Mouse (Mus musculus) right cerebral cortex, adult 2 months (tissue): Measurements from ENCODE around the gene Akip1.

Source experiments
- DNase-seq, 2 experiments: peaks; one replicate each; pipeline ENCODE4 v3.0.0; 2021 to 2022; ENCODE audit warnings: low spot score in 2 of 2

Gene Akip1

GRCm38 (mm10) chr7:109703190-109704015 is at the start of gene Akip1, which contains the start of gene St5:
TSS of gene Akip1 (plus strand) at chr7:109703690.
TSS of gene St5 (minus strand) at chr7:109703605.
- peak; percentile 90 to 92 for DNase-seq

- no peak for DNase-seq
These were observed 48.6 kb upstream of the Akip1 start for GRCm38 (mm10) chr7:109654871-109655270.

- DNase-seq: no peak
These were observed 45.6 kb upstream of the Akip1 start for GRCm38 (mm10) chr7:109657884-109658283.

GRCm38 (mm10) chr7:109659278-109659677 is 44.2 kb upstream of the Akip1 start:
- DNase-seq: no peak

- DNase-seq: peak; percentile 18 to 30
These were observed 40.9 kb upstream of the Akip1 start for GRCm38 (mm10) chr7:109662626-109663025.

- no peak for DNase-seq
These were observed 36.8 kb upstream of the Akip1 start for GRCm38 (mm10) chr7:109666664-109667063.

- DNase-seq: no peak
These were observed 33.9 kb upstream of the Akip1 start for GRCm38 (mm10) chr7:109669426-109670170.

- DNase-seq: peak; percentile 63 to 72
These were observed 31.7 kb upstream of the Akip1 start for GRCm38 (mm10) chr7:109671581-109672471.

GRCm38 (mm10) chr7:109674944-109675628 is 28.4 kb upstream of the Akip1 start:
- no peak for DNase-seq

GRCm38 (mm10) chr7:109680284-109680683 is 23.2 kb upstream of the Akip1 start:
- DNase-seq: no peak

GRCm38 (mm10) chr7:109680879-109681278 is 22.6 kb upstream of the Akip1 start:
- no peak for DNase-seq

GRCm38 (mm10) chr7:109686585-109687128 is 16.8 kb upstream of the Akip1 start:
- DNase-seq: no peak

- DNase-seq: no peak
These were observed 13.4 kb upstream of the Akip1 start for GRCm38 (mm10) chr7:109690101-109690500.

- no peak for DNase-seq
These were observed 12.5 kb upstream of the Akip1 start for GRCm38 (mm10) chr7:109690961-109691360.

- no peak for DNase-seq
These were observed 8.7 kb upstream of the Akip1 start for GRCm38 (mm10) chr7:109694576-109695338.

- no peak for DNase-seq
These were observed 8.2 kb upstream of the Akip1 start for GRCm38 (mm10) chr7:109695339-109695726.

- no peak for DNase-seq
These were observed 3.3 kb upstream of the Akip1 start for GRCm38 (mm10) chr7:109700213-109700612.

GRCm38 (mm10) chr7:109702721-109703120 is 769 bp upstream of the Akip1 start:
- no peak for DNase-seq

GRCm38 (mm10) chr7:109704016-109704377 is 507 bp downstream of the Akip1 start:
- DNase-seq: peak in 1 of 2 experiments; percentile 18

- no peak for DNase-seq
These were observed 971 bp downstream of the Akip1 start for GRCm38 (mm10) chr7:109704461-109704860.
